Mouse (Mus musculus) CH12.LX (cell line): ENCODE results near the gene Plekha6. TPM values are rescaled to one million over a fixed set of nuclear protein-coding genes. Genes with fewer than 3 reads are reported as not detected.
A peak's percentile ranks its signal among the peaks of the same experiment; 100 is the strongest.

Experiments used
- DNase-seq: peaks from one replicate; pipeline ENCODE4 v3.0.0-alpha.2; 2013; ENCODE audit errors: extremely low read depth
- H3K27ac ChIP-seq: 2 replicates; pipeline ENCODE4 v1.5.1; 2012; ENCODE audit warnings: low read depth, mild to moderate bottlenecking, control low read depth, moderate library complexity; ENCODE audit not compliant: insufficient read depth
- H3K27me3 ChIP-seq: replicated peaks from 2 replicates; pipeline ENCODE3; 2012; ENCODE audit warnings: inconsistent platforms
- H3K36me3 ChIP-seq, 2 experiments: replicated peaks in 1 of 2; 2 replicates each; pipeline versions ENCODE3 to v1.6.1; 2012; ENCODE audit warnings: inconsistent platforms in 1 of 2, low read length in 1 of 2, mild to moderate bottlenecking in 1 of 2, mixed read lengths in 1 of 2, moderate library complexity in 1 of 2; ENCODE audit not compliant: control insufficient read depth in 1 of 2, insufficient read depth in 1 of 2
- H3K4me1 ChIP-seq, 2 experiments: 2 replicates each; pipeline ENCODE4 v1.6.1; 2012; ENCODE audit warnings: inconsistent platforms in 1 of 2, moderate library complexity in 1 of 2; ENCODE audit not compliant: insufficient read depth in 2 of 2, control insufficient read depth in 1 of 2
- H3K4me2 ChIP-seq: 2 replicates; pipeline ENCODE4 v1.6.1; 2012; ENCODE audit warnings: low read depth, mild to moderate bottlenecking, control low read depth; ENCODE audit not compliant: poor library complexity, insufficient read depth, severe bottlenecking
- H3K4me3 ChIP-seq, 3 experiments: fragments of 150-350 bp in 1 of 3; sonication (generic) in 1 of 3; replicated peaks in 1 of 3; 2 replicates each; pipeline versions ENCODE3 to v1.5.1; 2011 to 2012; ENCODE audit warnings: low read depth in 2 of 3, low read length in 2 of 3, mild to moderate bottlenecking in 2 of 3, moderate library complexity in 2 of 3, control low read depth in 1 of 3, improper control_type of control experiment in 1 of 3, inconsistent platforms in 1 of 3, mixed read lengths in 1 of 3; ENCODE audit not compliant: poor library complexity in 1 of 3
- H3K79me2 ChIP-seq: replicated peaks from 2 replicates; pipeline ENCODE4 v1.6.1; 2012; ENCODE audit warnings: mild to moderate bottlenecking, moderate library complexity; ENCODE audit not compliant: control insufficient read depth, poor library complexity, insufficient read depth, severe bottlenecking; ENCODE audit errors: extremely low read depth
- H3K9ac ChIP-seq: 2 replicates; pipeline ENCODE4 v1.6.1; 2012; ENCODE audit warnings: low read depth, mild to moderate bottlenecking, control low read depth, moderate library complexity; ENCODE audit not compliant: insufficient read depth
- H3K9me3 ChIP-seq: replicated peaks from 2 replicates; pipeline ENCODE3; 2012; ENCODE audit warnings: low read length, inconsistent platforms, mixed read lengths
- BHLHE40 ChIP-seq: IDR thresholded peaks from 2 replicates; pipeline ENCODE4 v1.6.1; 2011; ENCODE audit warnings: mild to moderate bottlenecking, low read depth, low read length, improper control_type of control experiment
- CTCF ChIP-seq, 2 experiments: IDR thresholded peaks in 1 of 2; conservative IDR thresholded peaks in 1 of 2; 2 replicates each; pipeline ENCODE4 v1.5.1; 2011 to 2012; ENCODE audit warnings: low read depth in 2 of 2, low read length in 2 of 2, improper control_type of control experiment in 1 of 2, inconsistent platforms in 1 of 2, mild to moderate bottlenecking in 1 of 2, moderate library complexity in 1 of 2
- E2F4 ChIP-seq: IDR thresholded peaks from 2 replicates; pipeline ENCODE4 v1.6.1; 2011; ENCODE audit warnings: low read depth, low read length, improper control_type of control experiment; ENCODE audit not compliant: insufficient replicate concordance
- GABPA ChIP-seq: IDR thresholded peaks from 2 replicates; pipeline ENCODE4 v1.6.1; 2012; ENCODE audit warnings: low read depth, low read length, improper control_type of control experiment, inconsistent platforms; ENCODE audit not compliant: insufficient replicate concordance
- HCFC1 ChIP-seq: IDR thresholded peaks from 2 replicates; pipeline ENCODE4 v1.6.1; 2012; ENCODE audit warnings: low read depth, mild to moderate bottlenecking, inconsistent platforms, low read length, improper control_type of control experiment
- IRF4 ChIP-seq: IDR thresholded peaks from 2 replicates; pipeline ENCODE4 v1.6.1; 2014; ENCODE audit warnings: low read depth, mild to moderate bottlenecking, inconsistent platforms, low read length, improper control_type of control experiment
- JUN ChIP-seq: IDR thresholded peaks from 2 replicates; pipeline ENCODE4 v1.6.1; 2011; ENCODE audit warnings: low read depth, mild to moderate bottlenecking, low read length, improper control_type of control experiment, moderate library complexity; ENCODE audit not compliant: insufficient read depth
- JUND ChIP-seq: conservative IDR thresholded peaks from 2 replicates; pipeline ENCODE4 v1.6.1; 2011; ENCODE audit warnings: low read depth, low read length, improper control_type of control experiment
- MEF2A ChIP-seq: IDR thresholded peaks from 2 replicates; pipeline ENCODE4 v1.6.1; 2014; ENCODE audit warnings: low read depth, mild to moderate bottlenecking, inconsistent platforms, low read length, improper control_type of control experiment, borderline replicate concordance
- MXI1 ChIP-seq: IDR thresholded peaks from 2 replicates; pipeline ENCODE4 v1.6.1; 2011; ENCODE audit warnings: mild to moderate bottlenecking, low read depth, low read length, improper control_type of control experiment
- NELFE ChIP-seq: IDR thresholded peaks from 2 replicates; pipeline ENCODE4 v1.6.1; 2011; ENCODE audit warnings: low read depth, low read length, improper control_type of control experiment
- NRF1 ChIP-seq: IDR thresholded peaks from 2 replicates; pipeline ENCODE4 v1.6.1; 2014; ENCODE audit warnings: low read depth, mild to moderate bottlenecking, inconsistent platforms, low read length, improper control_type of control experiment, moderate library complexity
- PAX5 ChIP-seq: IDR thresholded peaks from 2 replicates; pipeline ENCODE4 v1.6.1; 2012; ENCODE audit warnings: low read length, inconsistent platforms, mixed read lengths
- POLR2A ChIP-seq: IDR thresholded peaks from 2 replicates; pipeline ENCODE4 v1.6.1; 2011; ENCODE audit warnings: low read depth, mild to moderate bottlenecking, improper control_type of control experiment, low read length
- RAD21 ChIP-seq: IDR thresholded peaks from 2 replicates; pipeline ENCODE4 v1.6.1; 2011; ENCODE audit warnings: low read depth, mild to moderate bottlenecking, low read length, improper control_type of control experiment, moderate library complexity
- SMC3 ChIP-seq: IDR thresholded peaks from 2 replicates; pipeline ENCODE4 v1.6.1; 2011; ENCODE audit warnings: low read depth, low read length, improper control_type of control experiment
- UBTF ChIP-seq: IDR thresholded peaks from 2 replicates; pipeline ENCODE4 v1.6.1; 2012; ENCODE audit warnings: low read depth, mild to moderate bottlenecking, inconsistent platforms, low read length, improper control_type of control experiment, moderate library complexity
- ZC3H11A ChIP-seq: IDR thresholded peaks from 2 replicates; pipeline ENCODE4 v1.6.1; 2012; ENCODE audit warnings: low read depth, mild to moderate bottlenecking, inconsistent platforms, low read length, improper control_type of control experiment
- ZKSCAN1 ChIP-seq: IDR thresholded peaks from 2 replicates; pipeline ENCODE4 v1.6.1; 2012; ENCODE audit warnings: low read depth, inconsistent platforms, low read length, improper control_type of control experiment, borderline replicate concordance
- dilution Hi-C: fragments of 300-500 bp; cut with MboI; formaldehyde crosslinking; loops from 2 replicates; pipeline ENCODE4 v1.14.3; 2020; ENCODE audit warnings: low sequenced_read_pairs; ENCODE audit not compliant: extremely low pct_unique_long_range_greater_than_20kb, extremely low pct_ligation_motif_present
- in situ Hi-C: fragments of 300-500 bp; cut with MboI; formaldehyde crosslinking; loops from 3 replicates; pipeline ENCODE4 v1.14.3; 2019; ENCODE audit warnings: low sequenced_read_pairs, low pct_ligation_motif_present, low pct_unique_long_range_greater_than_20kb, mixed read lengths
- polyA plus RNA-seq: library from polyadenylated mRNA; unstranded; fragments of >175 nt; gene quantifications from 2 replicates; pipeline ENCODE4 v1.2.1, GENCODE M21; 2012; ENCODE audit warnings: low read depth; ENCODE audit not compliant: insufficient read length
- total RNA-seq, 2 experiments: library from RNA; depleted of rRNA; stranded (reverse); fragments of 300-350 nt in 1 of 2; fragments of >200 nt in 1 of 2; gene quantifications; 2 replicates each; pipeline ENCODE4 v1.2.3; 2012 to 2014

Plekha6 gene
- total and polyA plus RNA-seq, 3 experiments, result 0.07 TPM; not detected in 2

- no peak for DNase-seq
- TF ChIP-seq E2F4 (no peak), BHLHE40 (no peak), UBTF (no peak), NELFE (no peak), CTCF (conservative IDR thresholded peaks at IDR 0.05 in 1 of 2, IDR thresholded peaks at IDR 0.05 in 1 of 2; ENCODE audit: low read depth in 2 of 2, low read length in 2 of 2) (no peak), IRF4 (no peak), MXI1 (no peak), JUND (no peak), ZKSCAN1 (no peak), ZC3H11A (no peak), GABPA (no peak), HCFC1 (no peak), PAX5 (no peak), MEF2A (no peak), JUN (no peak), POLR2A (no peak)
- Histone ChIP-seq H3K9ac (no peak overlapping the region), H3K4me2 (no peak overlapping the region), H3K36me3 (no peaks in the 10 kb centered on the region), H3K4me3 (no peak overlapping the region), H3K27ac (no peak overlapping the region), H3K79me2 (no peaks in the 10 kb centered on the region), H3K4me1 (no peaks in the 10 kb centered on the region), H3K9me3 (peaks cover 5% of the 10 kb centered on the region), H3K27me3 (peaks cover 97% of the 10 kb centered on the region)
- in situ Hi-C loops, result no loop called here
- dilution Hi-C loops, result no loop called here
Measured at GRCm38 (mm10) chr1:133264367-133264766, 100.4 kb downstream of the Plekha6 start.

DNA sequence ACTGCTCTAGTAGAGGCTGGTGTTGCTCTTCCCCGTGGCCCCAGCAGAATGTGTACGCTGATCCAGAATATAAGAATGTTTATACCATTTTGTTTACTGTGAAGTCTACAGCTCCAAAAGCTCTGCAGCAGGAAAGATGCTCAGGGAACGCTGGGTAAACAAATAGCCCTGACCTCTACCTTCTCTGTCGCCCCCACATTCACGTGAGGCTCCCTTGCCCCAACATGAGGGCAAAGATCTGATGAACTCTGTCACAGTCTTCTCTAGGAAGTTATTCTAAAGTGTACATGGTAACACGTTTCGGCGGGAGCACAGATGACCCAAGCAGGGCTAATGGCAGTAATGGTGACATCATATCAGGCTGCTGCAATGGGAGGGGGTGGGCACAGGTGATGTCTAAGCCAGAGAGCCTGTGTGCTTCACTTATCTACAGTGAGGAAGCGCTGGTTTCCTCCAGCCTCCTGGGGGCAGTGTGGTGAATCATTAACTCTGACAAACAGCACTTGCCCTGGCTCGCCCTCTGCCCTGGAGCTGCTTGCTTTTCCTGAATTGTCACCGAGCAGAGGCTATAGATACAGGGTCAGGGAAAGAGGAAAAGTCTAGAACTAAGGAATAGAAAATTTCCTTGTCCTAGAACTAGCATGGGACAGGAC lies 101.2 kb downstream of the Plekha6 start:
- in situ Hi-C loops, result no loop called here
- dilution Hi-C loops, result no loop called here
- H3K4me3 ChIP-seq, result no peak overlapping the region
- no peaks in the 10 kb centered on the region for H3K79me2 ChIP-seq
- H3K4me2 ChIP-seq, result no peak overlapping the region
- peak; percentile 25 for DNase-seq
- no peaks in the 10 kb centered on the region for H3K36me3 ChIP-seq
- peaks cover 4 to 5% of the 10 kb centered on the region in 2 experiments; a peak in 2 of 4 replicates for H3K4me1 ChIP-seq
- H3K9me3 ChIP-seq, result peaks cover 5% of the 10 kb centered on the region
- no peak overlapping the region for H3K27ac ChIP-seq
- no peak overlapping the region for H3K9ac ChIP-seq
- TF ChIP-seq POLR2A, result no peak
- peak; percentile 32 for TF ChIP-seq SMC3
- TF ChIP-seq CTCF (conservative IDR thresholded peaks at IDR 0.05 in 1 of 2, IDR thresholded peaks at IDR 0.05 in 1 of 2; ENCODE audit: low read depth in 2 of 2, low read length in 2 of 2), result peak in 1 of 2 experiments; percentile 57; a peak in 2 of 4 replicates
- TF ChIP-seq RAD21, result peak; percentile 2
- no peak for TF ChIP-seq NRF1
- H3K27me3 ChIP-seq, result peaks cover 97% of the 10 kb centered on the region
